Mouse (Mus musculus) gonadal fat pad, adult 2 months (tissue): ENCODE results near the gene Phb2. TPM values are rescaled to one million over a fixed set of nuclear protein-coding genes. Genes with fewer than 3 reads are reported as not detected.
"Not testable (repeated sequence)": the region's sequence is repeated elsewhere in the genome, so short reads cannot be mapped to it uniquely, and the experiment has no call there.

ENCODE experiments used
- DNase-seq: peaks from one replicate; pipeline ENCODE4 v3.0.0-alpha.2; 2012; ENCODE audit warnings: low read depth
- polyA plus RNA-seq: library from polyadenylated mRNA; depleted of rRNA; stranded (reverse); fragments of >200 nt; gene quantifications from 2 replicates; pipeline ENCODE4 v1.2.3, GENCODE M21; 2012; rRNA removed

Gene Phb2
- 131 and 138 TPM in 2 replicates for polyA plus RNA-seq

DNA sequence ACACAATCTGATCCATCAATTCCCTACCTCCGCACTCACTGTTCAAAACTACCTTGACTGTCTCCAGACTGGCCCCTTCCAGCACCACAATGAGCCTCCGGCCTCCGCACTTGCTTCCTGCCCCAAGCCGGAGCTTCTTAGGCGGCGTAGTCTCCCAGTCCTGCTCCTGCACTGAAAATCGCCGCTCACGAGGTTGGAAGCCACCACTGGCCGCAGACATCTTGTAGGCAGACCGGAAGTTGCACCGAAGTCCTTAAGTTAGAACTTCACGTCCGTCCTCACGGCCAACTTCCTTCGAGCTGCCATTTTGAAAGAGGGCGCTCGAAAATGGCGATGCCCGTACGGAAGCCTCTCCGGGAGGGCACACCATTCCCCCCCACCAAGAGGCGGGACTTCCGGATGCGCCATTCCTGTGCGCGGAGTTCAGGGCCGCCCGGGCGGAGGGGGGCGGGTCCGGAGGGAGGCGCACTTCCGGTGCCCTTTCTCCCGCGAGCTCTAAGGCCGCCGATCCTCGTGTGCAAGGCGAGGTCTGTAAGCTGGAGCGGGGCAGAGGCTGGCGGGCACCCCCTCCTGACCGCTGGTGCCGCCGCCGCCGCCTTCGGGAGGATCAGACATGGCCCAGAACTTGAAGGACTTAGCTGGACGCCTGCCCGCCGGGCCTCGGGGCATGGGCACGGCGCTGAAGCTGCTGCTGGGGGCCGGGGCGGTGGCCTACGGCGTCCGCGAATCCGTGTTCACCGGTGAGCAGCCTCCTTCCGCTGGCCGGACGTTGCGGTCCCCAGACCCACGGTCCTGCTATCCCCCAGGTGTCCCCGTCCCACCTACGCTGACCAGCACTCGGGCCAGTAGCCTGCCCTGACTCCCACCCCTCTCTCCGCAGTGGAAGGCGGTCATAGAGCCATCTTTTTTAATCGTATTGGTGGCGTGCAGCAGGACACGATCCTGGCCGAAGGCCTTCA, at the start of gene Phb2, which contains the start of gene Emg1:
Phb2 (plus strand) TSS at position 513 of the 959 bp plus-strand sequence.
Emg1 (minus strand) TSS at position 355 of the 959 bp plus-strand sequence.
- DNase-seq: peak; percentile 82

DNA sequence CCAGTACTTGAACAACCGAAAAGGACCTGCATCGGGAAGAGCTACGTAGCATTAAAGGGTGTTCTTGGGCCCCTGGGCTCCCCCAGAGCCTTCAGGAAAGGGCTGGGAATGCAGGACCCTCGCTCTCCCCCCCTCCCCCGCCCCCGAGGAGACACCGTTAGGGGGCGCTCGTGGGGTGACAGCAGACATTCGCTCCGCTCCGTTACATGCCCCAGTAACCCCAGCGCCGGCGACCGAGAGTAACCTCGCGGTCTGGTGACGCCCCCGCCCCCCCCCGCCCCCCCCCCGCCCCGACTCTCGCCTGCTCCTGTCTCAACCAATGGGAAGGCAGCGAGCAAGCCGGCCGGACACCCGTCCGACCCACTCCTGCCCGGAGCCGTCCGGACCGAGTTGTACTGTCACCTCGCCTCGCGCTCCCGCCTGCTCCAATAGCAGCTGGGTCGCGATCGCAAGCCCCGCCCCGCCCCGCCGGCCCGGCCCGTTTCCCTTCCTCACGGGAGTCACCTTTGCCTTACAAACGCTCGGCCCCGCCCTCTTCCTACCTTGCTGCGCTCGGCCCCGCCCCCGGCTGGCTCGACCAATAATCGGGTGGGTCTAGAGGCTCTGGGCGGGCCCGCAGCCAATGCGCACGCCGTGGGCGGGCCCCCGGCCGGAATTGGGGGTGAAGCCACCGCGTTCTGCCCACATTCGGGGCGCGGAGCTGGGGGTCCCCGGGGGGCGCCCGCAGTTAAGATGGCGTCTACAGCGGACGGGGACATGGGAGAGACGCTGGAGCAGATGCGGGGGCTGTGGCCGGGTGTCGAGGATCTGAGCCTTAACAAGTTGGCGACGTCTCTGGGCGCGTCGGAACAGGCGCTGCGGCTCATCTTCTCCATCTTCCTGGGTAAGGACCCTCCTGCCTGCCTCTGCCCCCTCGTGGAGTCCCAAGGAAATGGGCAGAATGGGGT, 49.4 kb upstream of the Phb2 start, which contains the start of gene Lpcat3:
Lpcat3 (plus strand) TSS at position 551 of the 947 bp plus-strand sequence.
- DNase-seq: peak; percentile 38

DNA sequence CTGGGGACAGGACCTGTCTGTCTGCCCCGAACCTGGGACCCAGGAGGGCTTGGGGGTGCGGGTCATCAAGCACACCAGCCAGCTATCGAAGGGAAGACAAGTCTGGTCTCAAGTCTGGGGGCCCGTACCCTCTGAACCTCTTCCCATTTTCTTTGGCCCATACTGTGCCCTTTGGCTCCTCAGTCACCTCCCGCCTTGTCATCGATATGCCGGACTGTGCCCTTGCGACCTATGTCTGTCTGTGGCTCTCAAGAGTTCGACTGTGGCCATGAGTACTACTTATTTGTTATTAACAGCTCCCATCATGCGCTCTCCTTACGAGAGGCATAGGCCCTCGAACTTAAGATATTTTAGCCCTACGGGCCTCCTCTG, 48.7 kb upstream of the Phb2 start:
- DNase-seq: no peak

GRCm38 (mm10) chr6:124664256-124664655, 47.9 kb upstream of the Phb2 start:
- DNase-seq: no peak

DNA sequence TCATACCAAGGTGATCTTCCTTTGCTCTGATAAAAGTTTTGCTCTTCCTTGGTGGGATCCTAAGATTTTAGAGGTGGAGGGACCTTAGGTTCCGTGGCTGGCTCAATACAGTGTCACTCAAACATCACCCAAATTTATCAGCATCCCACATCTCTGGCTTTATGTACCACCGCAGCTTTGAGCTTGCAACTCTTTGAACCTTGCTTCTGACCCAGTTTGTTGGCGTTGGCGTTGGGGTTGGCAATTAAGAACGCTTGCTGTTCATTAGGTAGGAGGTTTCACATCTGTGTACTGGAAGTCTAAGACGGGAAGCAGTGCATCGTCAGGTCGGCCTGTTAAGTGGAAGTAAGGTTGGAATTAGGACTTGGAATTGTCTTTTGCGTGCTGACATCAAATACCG, 47.1 kb upstream of the Phb2 start:
- DNase-seq: no peak

DNA sequence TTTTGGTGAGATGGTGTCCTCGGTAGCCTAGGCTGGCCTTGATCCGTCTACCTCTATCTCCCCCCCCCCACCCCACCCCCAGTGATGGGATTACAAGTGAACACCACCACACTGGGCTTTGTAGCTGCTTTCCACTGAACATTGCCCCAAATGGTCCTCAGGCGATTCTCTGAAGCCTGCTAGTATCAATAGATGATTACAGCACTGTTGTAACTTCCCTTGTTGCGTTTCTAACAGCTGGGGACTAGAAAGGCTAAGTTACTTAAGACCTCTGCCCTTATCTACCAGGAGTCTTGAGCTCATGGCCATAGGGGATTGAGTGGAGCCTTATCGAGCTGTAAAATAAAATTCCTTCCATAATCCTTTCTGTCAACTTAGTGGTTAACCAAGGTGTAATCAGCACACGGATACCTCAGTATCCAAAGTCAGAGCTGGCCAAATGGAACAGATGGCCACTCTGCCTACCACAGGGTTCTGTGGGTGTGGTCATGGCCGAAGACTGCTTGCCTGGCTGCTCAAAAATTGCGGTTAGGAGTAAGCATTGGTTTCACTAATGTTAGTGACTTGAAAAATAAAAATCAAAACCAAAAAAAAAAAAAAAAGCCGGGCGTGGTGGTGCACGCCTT, 42.8 kb upstream of the Phb2 start:
- DNase-seq: no peak

- peak; percentile 50 for DNase-seq
These were observed 41.7 kb upstream of the Phb2 start for GRCm38 (mm10) chr6:124670281-124670900.

DNA sequence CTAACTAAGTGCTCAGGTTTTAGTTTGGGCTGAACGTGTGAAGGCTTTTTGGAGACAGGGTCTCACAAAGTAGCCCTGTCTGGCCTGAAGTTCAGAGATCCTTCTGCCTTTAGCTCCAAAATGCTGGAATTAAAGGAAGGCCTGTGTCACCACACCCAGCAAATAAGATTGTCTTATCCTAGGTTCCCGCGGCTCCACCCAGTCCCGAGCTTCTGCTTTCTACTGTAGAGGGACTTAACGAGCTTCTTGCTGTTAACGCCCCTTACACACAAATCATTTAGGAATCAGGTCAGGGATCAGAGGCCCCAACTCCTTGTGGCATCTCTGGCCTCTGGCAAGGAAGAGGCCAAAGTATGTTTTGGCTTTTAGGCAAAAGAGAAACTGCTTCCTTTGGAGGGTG, 40.0 kb upstream of the Phb2 start:
- no peak for DNase-seq

GRCm38 (mm10) chr6:124673619-124674018, 38.5 kb upstream of the Phb2 start:
- DNase-seq: no peak

- no peak for DNase-seq
These were observed 37.5 kb upstream of the Phb2 start for GRCm38 (mm10) chr6:124674591-124674990.

DNA sequence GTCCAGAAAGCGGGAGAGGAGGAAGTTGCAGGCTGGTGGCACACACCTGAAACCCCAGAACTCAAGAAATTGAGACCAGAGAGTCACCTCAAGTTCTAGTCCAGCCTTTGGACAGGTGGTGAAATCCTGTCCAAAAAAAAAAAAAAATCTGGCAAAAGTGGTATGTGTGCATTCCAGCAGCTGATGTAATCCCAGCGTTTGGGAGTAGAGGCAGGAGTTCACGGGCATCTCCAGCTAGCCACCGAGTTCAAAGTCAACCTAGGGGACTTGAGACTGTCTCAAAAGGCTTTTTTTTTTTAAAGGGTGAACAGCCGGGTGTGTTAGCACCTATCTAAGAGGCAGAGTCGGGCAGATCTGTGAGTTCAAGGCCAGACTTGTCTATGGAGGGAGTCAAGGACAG, 36.0 kb upstream of the Phb2 start:
- no peak for DNase-seq

- DNase-seq: no peak
These were observed 33.4 kb upstream of the Phb2 start for GRCm38 (mm10) chr6:124678769-124679168.

GRCm38 (mm10) chr6:124679486-124679885, 32.6 kb upstream of the Phb2 start:
- DNase-seq: no peak

- DNase-seq: not testable (repeated sequence)
These were observed 29.8 kb upstream of the Phb2 start for GRCm38 (mm10) chr6:124682291-124682690.

DNA sequence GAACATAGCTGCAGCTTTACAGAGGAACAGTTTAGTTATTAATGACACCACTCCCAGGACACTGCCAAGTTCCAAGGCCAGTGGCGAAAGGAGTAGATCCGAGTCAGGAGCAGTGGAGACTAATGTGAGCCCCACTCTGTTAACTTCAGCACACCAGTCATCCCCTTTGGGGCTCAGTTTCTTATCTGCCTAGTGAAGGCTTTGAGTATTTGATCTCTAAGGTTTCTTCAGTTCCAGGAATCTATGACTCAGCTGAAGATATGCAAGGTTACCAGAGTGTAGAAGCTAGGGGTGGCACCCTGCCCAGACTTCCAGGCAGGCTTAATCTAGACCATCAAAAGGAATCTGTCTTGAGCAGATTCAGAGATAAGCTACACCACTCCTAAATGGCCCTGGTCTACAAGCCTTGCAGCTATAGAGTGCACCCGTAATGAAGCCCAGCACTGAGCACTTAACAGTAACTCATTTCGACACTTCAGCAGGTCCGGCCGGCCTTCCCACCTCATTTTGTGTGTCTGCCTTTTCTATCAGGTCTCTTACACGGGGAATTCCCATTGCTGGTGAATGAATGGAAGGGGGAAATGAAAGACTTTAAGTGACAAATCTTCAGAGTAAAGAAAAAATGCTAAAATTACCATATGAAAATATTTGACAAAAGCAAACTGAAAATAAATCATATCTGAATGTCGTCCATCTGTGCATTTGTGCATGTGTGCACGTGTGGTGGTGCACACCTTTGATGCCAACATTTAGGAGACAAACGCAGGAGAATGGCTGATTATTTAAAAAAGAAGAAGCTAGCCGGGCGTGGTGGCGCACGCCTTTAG, 28.3 kb upstream of the Phb2 start:
- DNase-seq: peak; percentile 64

- DNase-seq: no peak
These were observed 26.3 kb upstream of the Phb2 start for GRCm38 (mm10) chr6:124685606-124686386.

DNA sequence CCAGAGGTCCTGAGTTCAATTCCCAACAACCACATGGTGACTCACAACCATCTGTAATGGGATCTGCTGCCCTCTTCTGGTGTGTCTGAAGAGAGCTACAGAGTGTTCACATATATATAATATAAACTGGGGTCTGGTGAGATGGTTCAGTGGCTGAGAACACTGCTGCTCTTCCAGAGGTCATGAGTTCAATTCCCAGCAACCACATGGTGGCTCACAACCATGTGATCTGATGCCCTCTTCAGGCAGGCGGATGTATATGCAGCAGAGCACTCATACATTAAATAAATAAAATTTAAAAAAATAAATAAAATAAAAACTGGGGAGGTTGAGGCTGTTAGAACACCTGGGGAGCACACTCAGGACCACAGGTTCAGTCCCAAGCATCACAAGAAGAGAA, 25.5 kb upstream of the Phb2 start:
- DNase-seq: not testable (repeated sequence)

DNA sequence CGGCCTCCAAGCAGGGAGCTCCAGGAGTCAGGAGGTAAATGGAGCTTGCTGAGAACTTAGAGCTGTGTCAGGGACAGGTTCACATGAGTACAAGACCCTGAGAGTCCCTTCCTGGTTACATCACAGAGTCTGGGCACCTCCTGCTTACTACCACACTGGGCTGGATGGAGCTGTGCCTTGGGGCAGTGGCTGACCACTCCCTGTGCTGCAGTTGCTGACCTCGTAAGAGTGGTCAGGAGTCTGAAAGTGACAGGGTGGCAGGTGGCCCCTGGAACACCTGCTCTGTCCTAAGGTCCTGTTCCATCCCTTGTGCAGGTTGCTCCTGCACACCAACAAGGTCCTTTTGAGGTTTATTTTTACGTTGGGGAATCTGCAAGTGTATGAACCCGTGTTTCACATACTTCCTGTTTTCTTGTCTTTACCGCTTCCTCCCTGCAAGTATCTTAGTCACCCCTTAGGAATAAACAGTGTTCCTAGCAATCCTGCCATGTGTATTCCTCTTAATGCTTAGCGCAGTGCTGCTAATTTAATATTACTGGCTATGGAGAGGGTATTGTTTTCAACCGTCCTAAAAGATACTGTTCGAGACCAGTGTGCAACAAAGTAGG, 23.9 kb upstream of the Phb2 start:
- DNase-seq: no peak

- no peak for DNase-seq
These were observed 23.1 kb upstream of the Phb2 start for GRCm38 (mm10) chr6:124689011-124689410.
